Mouse (Mus musculus) ES-Bruce4 (cell line): ENCODE measurements around the gene A4gnt.

Experiments used
- CTCF ChIP-seq: IDR thresholded peaks from one replicate; pipeline ENCODE4 v1.8.1; 2011; ENCODE audit warnings: low read depth, low read length
- EP300 ChIP-seq: IDR thresholded peaks from 2 replicates; pipeline ENCODE4 v1.6.1; 2011; ENCODE audit warnings: low read depth, low read length; ENCODE audit not compliant: insufficient read depth

DNA sequence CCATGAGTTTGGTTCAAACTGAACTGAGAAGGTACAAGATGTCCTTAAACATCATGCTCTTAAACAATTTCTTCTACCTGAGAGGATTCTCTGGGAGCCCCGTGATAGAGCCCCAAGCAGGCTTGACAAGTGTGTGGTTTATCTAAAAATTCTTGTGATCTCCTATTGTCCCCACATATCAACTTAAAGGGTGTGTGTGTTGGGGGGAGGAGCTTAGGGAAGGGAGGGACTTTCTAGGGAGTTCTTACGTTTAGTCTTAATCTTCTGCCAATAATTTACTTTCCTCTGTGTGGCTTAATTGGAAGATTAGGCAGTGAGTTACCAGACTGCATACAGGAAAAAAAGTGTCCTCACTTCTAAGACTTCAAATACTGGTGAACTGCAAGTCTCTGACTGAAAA is at the start of gene A4gnt:
- TF ChIP-seq CTCF (no peak), EP300 (no peak)
